Mouse (Mus musculus) MEL-GATA-1-ER (cell line): ENCODE measurements at regions not wholly inside any gene's neighbourhood (a gene's known extent, or its start where the extent isn't known, plus 50 kb on each side); places are given as distances from the start of the nearest gene placed in this dataset.

Experiments used
- DNase-seq: peaks from one replicate; pipeline ENCODE4 v3.0.0-alpha.2; 2012; ENCODE audit warnings: low read depth; ENCODE audit errors: extremely low read depth

GRCm38 (mm10) chr3:35315162-35315561, 438.7 kb upstream of the Atp11b start:
- DNase-seq, result no peak

GRCm38 (mm10) chr3:35318348-35318747, 435.6 kb upstream of the Atp11b start:
- DNase-seq, result no peak

DNA sequence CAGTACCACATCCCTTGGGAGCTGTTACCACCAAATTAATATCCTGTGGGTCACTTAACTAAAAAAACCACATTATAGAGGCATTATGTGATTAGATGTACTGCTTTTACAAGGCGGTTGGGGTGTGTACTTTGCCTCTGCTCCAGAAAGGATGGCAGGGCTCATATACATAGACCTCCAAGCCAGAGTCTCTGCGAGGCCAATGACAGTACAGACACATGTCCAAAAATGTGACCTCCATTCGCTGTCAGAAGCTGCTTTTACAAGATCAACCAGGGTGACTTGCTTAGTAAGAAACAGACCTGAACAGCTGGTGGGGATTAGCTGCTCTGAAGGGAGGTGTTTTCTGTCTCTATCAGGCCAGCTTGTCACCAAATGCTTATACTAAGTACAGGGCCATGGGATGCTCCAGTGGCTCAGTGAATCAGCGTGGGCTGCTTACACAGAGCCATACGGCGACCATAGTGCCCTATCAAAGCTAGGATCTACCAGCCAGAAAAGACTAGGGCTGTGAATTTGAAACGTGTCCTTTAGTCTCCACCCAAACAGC, 433.0 kb upstream of the Atp11b start:
- DNase-seq, result no peak

GRCm38 (mm10) chr3:35321991-35322390, 431.9 kb upstream of the Atp11b start:
- DNase-seq, result no peak

DNA sequence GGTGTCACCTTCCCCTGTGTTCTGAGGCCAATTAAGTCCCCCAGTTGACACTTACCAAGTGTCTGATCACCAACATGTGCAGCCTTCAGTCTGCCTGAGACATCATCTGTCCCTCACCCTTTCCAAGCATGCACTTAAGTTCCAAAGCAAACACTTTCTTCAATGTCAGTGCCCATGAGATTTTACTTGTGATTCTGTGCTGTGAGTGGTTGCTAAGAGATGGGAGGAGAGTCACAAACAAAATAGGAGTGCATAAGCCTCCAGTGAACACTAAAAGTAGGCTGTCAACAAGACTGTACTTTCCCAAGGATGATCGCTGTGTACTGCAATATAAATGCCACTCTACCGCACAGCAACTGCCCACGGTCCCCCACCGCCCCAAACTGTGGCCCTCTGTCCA, 431.0 kb upstream of the Atp11b start:
- no peak for DNase-seq

- no peak for DNase-seq
These were observed 430.3 kb upstream of the Atp11b start for GRCm38 (mm10) chr3:35323450-35324077.

- DNase-seq, result no peak
These were observed 429.7 kb upstream of the Atp11b start for GRCm38 (mm10) chr3:35324186-35324585.

DNA sequence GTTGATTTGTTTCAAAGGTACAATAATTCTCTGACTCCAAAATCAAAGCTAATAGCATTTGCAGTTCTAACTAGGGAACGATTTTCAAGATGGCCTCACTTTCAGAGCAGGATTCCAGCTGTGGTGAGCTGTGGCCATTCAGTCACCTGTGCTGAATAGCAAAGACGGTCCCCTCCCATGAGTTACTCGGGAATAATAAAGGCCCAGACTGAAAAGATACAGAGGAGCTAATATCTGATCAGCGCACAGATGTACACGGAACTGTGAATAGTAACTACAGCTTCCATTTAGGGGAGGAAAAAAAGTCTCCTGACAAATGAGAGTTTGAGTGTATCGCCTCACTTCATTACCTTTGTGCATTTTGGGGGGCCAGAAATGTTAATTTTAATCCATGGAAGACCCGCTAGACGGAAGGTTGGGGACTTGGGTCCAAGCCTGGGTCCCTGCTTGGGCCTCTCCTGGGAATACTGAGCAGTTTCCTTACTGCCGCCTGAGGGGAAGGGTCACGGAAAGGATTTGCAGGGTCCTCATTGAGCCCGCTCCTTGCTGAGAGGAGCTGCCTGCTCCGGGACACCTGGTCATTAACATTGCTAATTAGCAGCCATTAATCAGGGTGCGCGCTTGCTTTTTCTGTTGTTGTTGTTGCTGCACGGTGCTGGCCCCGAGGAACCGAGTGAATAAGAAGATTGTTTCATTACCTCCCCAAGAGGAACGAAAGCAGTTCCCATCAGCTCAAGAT, 421.2 kb upstream of the Atp11b start:
- no peak for DNase-seq

- no peak for DNase-seq
These were observed 419.9 kb upstream of the Atp11b start for GRCm38 (mm10) chr3:35334017-35334416.

DNA sequence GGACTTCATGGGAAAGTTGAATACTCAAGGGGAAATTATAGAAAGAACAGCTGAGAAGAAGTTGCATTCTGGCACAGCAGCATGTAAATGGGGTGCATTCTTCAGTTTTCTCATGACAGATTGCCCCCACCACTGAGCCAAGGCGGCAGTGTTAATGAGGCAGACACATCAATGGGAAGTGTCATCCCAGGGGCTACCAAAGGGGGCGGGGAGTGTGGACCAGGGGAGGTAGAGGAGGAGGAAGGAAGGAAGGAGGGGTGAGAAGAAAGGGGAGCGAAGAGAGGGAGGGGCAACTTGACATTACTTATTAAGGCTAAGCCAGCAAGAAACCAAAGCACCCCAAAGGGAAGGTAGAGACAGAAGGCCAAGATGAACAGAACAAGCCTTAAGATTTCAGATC, 419.4 kb upstream of the Atp11b start:
- DNase-seq, result no peak

DNA sequence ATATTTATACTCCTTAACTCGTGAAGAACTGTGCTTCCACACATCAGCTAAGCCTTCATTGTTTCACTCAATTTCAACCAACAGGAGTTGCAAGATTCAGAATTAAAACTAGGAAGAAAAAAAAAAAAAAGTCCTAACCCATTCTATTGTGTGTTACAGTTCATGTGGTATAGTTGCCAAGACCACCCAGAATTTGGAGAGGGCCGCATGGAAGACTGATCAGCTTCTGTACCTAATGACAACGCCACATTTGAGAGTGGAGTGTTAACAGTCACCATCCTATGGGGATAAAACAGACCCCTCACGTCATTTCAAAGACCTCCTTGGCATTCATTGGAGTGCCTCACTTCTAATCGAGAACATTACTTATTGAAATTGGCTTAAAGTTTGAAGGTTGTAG, 418.1 kb upstream of the Atp11b start:
- DNase-seq, result no peak

GRCm38 (mm10) chr3:35340525-35340924, 413.4 kb upstream of the Atp11b start:
- DNase-seq, result no peak

DNA sequence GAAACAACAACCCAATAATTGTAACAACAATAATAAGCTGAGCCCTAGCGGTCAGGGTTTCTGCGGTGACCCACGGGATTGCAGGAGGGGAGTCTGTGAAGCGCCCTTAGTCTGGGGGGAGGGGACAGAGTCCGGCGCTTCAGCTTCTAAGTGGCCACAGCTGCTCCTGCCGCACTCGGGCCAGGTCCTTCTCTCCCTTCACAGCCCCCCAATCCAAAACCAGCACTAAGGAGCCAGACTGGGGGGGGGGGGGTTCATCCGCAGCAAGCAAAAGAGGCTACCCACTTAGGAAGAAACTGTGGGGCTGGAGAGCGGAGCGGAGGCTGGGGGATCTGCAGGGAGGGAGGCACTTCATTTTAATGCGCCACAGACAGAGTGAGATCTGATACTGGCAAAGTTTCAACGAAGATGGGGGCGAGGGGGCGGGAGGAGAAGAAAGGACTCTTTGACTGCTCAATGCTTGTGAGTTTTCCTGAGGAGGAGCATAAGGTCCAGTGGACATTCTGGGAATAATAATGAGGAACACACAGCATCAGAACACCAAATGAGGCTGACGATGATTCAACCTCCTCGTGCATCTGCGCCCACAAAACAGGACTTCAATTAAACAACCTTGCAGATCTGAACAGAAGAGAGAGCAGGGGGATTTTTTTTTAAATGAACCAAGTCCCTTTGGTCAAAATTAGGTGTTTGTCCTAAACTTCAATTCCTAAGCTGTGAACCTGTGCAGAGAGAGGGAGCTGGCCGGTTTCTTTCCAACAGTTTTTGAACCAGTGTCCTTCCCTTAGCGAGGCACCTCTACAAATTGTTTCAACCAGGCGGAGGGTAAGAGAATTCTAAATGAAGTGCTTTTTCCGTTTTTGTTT, 412.7 kb upstream of the Atp11b start:
- DNase-seq, result no peak

- no peak for DNase-seq
These were observed 412.1 kb upstream of the Atp11b start for GRCm38 (mm10) chr3:35341840-35342239.

DNA sequence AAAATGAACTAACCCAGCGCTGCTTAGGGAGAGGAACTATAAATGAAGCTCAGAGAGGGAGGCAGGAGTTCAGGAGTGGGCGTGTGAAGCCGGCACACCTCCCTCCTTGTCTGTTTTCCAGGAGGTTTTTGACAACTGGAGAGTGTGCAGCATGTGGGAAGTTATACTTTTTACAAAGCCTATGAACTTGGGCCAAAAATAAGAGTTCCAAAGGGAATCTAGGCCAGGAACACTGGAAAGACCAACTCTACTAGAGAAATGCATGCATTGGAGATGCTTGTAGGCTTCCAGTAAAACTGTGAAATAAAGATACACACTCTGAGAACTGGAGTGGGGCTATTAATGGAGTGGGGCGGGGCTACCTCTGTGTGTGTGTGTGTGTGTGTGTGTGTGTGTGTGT, 411.3 kb upstream of the Atp11b start:
- no peak for DNase-seq

DNA sequence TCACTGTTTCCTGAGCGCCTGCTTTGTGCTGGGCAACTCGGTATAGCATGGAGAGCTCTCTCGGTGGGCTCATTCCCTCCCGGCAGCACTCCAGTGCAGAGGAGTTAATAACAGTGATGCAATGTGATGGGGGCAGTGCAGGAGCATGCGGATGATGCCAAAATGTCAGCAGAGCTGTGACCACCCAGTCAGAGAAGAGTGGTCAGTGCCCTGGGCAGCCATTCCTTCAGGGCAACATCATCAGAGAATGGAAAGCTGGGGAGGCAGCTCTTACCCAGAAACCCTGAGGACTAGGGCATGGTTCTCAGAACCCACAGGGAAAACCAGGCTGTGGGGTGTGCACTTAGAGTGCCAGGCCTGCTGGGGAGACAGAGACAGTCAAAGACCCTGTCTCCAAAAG, 410.0 kb upstream of the Atp11b start:
- DNase-seq, result no peak

DNA sequence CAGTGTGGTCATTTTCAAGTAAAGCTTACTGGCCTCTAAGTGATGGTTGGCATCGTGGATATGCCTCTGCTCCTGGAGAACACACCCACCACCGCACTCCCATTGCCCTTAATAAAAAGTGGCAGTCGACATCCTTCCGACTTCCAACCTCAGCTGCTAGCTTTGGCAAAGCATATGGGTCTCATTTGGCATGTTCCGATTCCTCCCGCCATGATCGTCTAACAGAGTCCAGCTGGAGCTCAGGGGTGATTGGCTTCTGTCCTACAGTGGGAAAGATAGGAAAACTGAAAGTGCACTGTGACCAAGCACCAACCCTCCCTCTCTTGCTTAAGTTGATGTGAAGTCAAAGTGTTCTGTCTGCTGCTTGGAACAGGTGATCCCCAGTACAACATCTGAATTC, 404.8 kb upstream of the Atp11b start:
- DNase-seq, result no peak

GRCm38 (mm10) chr3:35353442-35353841, 400.5 kb upstream of the Atp11b start:
- no peak for DNase-seq

DNA sequence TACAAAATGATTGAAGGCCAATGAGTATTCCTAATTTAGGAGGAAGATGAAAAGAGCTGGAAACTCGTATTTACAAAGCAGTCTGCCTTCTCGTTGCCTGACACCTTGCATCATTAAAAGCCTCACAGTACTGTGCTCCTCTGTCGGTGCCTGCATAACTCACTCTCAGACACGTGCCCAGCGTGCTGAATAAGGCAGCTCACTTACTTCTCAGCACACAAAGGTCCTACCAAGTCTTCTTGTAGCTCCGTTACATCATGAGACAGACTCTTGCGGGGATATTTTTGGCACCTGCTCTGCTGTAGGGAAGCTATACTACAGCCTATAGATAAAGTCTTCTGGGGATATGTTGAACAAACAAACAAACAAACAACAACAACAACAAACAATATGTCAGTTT, 400.0 kb upstream of the Atp11b start:
- DNase-seq, result no peak

DNA sequence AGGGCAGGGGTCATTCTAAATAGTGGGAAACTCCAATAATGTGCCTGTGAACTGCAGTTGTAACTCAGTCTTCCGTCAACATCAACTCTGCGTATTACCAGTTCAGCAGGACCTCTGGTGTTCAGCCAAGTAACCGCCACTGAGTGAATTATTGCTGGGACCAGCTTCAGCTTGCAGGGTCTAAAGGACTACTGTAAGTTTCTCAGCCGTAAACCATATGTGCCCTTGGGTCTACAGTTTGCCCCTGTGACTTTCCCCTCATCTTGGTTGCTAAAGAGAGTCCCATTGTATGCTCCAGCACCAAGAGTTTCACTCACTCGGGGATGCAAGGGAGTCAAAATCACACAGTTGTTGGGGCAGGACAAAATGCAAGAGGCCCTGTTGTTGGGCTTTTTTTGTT, 399.6 kb upstream of the Atp11b start:
- no peak for DNase-seq

DNA sequence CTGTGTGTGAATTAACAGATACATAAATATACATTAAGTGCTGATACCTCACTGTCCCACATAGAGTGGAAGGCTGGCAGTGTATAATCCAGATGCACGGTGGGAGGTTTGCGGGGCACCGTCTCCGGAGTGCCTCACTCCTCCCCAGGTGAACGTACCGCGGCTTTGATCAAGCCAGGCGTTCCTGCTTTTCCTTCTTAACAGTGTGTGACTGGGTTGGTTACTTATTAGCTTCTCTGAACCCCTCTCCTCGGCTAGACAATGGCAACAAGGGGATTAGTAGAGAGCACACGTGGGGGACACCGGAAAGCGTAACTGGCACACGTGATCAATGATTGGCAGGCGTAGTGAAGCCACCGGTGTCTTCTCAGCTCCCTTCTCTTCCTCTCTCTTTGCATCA, 396.8 kb upstream of the Atp11b start:
- DNase-seq, result no peak

DNA sequence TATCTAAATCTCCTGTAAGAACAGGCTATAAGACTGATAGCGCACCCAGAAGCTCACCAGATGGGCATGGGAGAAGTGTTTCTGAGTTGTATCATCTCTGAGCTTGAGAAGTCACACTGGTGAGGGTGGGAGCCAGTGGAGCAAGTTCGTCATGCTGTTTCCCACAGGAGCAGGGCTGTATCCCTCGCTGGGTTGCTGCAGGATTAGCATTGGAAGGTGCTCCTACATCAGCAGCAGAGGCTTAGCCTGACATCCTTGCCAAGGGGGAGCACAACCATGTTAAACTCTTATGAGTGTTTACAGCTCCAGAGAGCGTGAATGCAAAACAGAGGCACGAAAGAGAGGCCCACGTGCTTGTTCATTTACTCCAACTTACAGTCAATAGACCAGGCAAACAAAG, 395.4 kb upstream of the Atp11b start:
- DNase-seq, result no peak
